ENCODE assay signal across 7 mouse cellular contexts in the genomic region with DNA sequence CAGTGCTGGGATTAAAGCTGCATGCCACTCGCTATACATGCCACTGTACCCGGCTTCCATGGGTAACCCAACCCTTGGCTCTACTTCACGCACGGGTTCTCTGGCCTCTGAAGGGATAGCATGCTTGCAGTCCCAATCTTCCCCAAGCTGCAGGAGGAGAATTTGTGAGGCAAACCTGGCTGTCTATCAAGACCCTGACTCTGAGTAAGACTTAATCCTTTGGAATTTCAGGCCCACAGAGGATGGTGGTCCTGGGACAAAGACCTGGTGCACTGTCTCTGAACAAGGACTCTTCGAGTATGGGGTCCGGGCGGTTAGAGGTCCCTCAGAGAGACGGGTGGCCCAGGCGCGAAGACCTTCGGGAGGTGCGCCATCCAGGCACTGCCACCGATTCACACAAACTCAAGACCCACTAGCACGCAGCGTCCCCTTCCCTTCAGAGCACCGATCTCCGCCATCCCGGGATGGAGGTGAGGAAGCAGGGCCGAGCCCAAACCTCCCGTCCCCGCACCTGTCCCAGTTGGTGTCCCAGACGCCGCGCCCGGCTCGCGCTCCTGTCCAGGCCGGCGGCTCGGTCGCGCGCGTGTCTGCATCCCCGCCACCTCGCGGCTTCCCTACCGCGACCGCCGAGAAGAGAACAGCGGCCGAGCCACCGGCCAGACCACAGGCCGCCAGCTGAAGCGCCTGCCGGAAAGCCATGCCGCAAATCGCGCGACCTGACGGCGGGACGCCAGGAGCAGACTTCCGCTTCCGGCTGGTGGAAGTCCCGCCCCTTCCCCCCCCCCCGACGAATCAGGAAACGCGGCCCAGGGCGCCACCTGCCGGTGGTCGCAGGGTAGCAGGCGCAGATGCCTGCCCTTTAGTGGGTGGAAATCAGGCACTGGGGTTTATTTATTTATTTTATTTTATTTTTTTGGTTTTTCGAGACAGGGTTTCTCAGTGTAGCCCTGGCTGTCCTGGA. TPM values are rescaled to one million over a fixed set of nuclear protein-coding genes. Genes with fewer than 3 reads are reported as not detected.
A peak's percentile ranks its signal among the peaks of the same experiment; 100 is the strongest.
DNase-seq lines count a peak whose midpoint lies in the region; ATAC-seq lines count a peak whose summit lies in the region.

A gene (minus strand): TSS at position 773 of the 961 bp plus-strand sequence.

- H3K4me2 ChIP-seq in intestine, embryonic 15.5 days (replicated peaks) = peak within 1 kb of the TSS; percentile 83

- WGBS in intestine, embryonic 15.5 days = under 1% methylated on average over 66 of the region's 66 CpGs
- WGBS in midbrain, embryonic 10.5 days = under 1% methylated on average over 66 of the region's 66 CpGs

- H3K9me3 ChIP-seq in intestine, embryonic 15.5 days = no peaks in the 10 kb centered on the region
- no peaks in the 10 kb centered on the region for H3K9me3 ChIP-seq in midbrain, embryonic 10.5 days (replicated peaks)

- H3K4me1 ChIP-seq in intestine, embryonic 15.5 days (replicated peaks) = peaks cover 5% of the 10 kb centered on the region
- peaks cover 12% of the 10 kb centered on the region for H3K4me1 ChIP-seq in midbrain, embryonic 10.5 days

- peak within 1 kb of the TSS; percentile 67; the same call in 1 of the 2 replicates for H3K27ac ChIP-seq in intestine, embryonic 15.5 days
- peak within 1 kb of the TSS; percentile 91 for H3K27ac ChIP-seq in midbrain, embryonic 10.5 days (replicated peaks)

- peak within 1 kb of the TSS; percentile 81 for H3K9ac ChIP-seq in intestine, embryonic 15.5 days

- intact Hi-C loops in gastrocnemius, postnatal 36 days (cut with DNase I) = no loop called here
- intact Hi-C loops in left cerebral cortex, postnatal 25 days (cut with DNase I) = no loop called here

- DNase-seq in adrenal gland, adult 18-20 months (ENCODE audit: low spot score in 2 of 2) = peak; percentile 87 to 92
- peak; percentile 94 for DNase-seq in embryo, embryonic 11 days
- peak; percentile 85 to 88 for DNase-seq in gastrocnemius, postnatal 36 days
- DNase-seq in left cerebral cortex, postnatal 25 days (ENCODE audit: low spot score in 2 of 2) = peak; percentile 87 to 88
- peak; percentile 94 for DNase-seq in midbrain, embryonic 10.5 days (ENCODE audit: low spot score)
- peak; percentile 99 for DNase-seq in right cerebral cortex, postnatal 4 days

- peak; percentile 91 for ATAC-seq in intestine, embryonic 15.5 days

- peak within 1 kb of the TSS; percentile 91 for H3K4me3 ChIP-seq in intestine, embryonic 15.5 days (replicated peaks)
- H3K4me3 ChIP-seq in midbrain, embryonic 10.5 days = peak within 1 kb of the TSS; percentile 98

- H3K27me3 ChIP-seq in intestine, embryonic 15.5 days (replicated peaks) = no peaks in the 10 kb centered on the region
- no peaks in the 10 kb centered on the region for H3K27me3 ChIP-seq in midbrain, embryonic 10.5 days (ENCODE audit: low read depth, poor library complexity, severe bottlenecking)

- H3K36me3 ChIP-seq in intestine, embryonic 15.5 days = peaks cover 13% of the 10 kb centered on the region
- peaks cover 36% of the 10 kb centered on the region for H3K36me3 ChIP-seq in midbrain, embryonic 10.5 days

RNA-seq across cellular contexts. Expression of the gene that starts here (rescaled TPM):
- 10 to 100 TPM; 45.2 to 49.5 TPM for total RNA-seq in adrenal gland, adult 18-20 months (2021)
- 10 to 100 TPM; 23.1 to 27.3 TPM for total RNA-seq in gastrocnemius, postnatal 36 days (2021)
- polyA plus RNA-seq in intestine, embryonic 15.5 days (2015; fragmentation: Nextera tagmentation; extraction: Ambion mirVana) = 58.4 and 59.7 TPM in 2 replicates
- 10 to 100 TPM; 60.0 to 65.1 TPM for total RNA-seq in left cerebral cortex, postnatal 25 days (2021)
- 99.3 and 104 TPM in 2 replicates for polyA plus RNA-seq in midbrain, embryonic 10.5 days (2016; fragmentation: Nextera tagmentation; extraction: Ambion mirVana)

Comparison
In these comparisons a context has a peak if more than half of its experiments do, and no peak if none do; other contexts are left out.
1. Peak in every context shown above with its lines: DNase-seq, ATAC-seq, H3K4me3 ChIP-seq and H3K27ac ChIP-seq.